Mouse (Mus musculus) megakaryocyte-erythroid progenitor cell, adult 5-6 weeks (primary cell): ENCODE measurements around the gene Ap1g2. TPM values are rescaled to one million over a fixed set of nuclear protein-coding genes. Genes with fewer than 3 reads are reported as not detected.

Experiments used
- ATAC-seq: replicated peaks from 2 replicates; pipeline ENCODE4 v1.8.0; 2016; ENCODE audit warnings: mild to moderate bottlenecking, inconsistent platforms; ENCODE audit not compliant: severe bottlenecking, poor library complexity, low FRiP score, low TSS enrichment
- total RNA-seq, 2 experiments: library from RNA; stranded (forward) in 1 of 2; stranded (reverse) in 1 of 2; fragments of 200-1000, 215-1000 nt in 1 of 2; fragments of >200 nt in 1 of 2; fragmentation: Nextera tagmentation in 1 of 2; gene quantifications; 2 replicates each; pipeline ENCODE4 v1.2.3; 2014 to 2017

The Ap1g2 gene
- total RNA-seq, 2 experiments from 2014 or later, result 27.0 to 109 TPM

DNA sequence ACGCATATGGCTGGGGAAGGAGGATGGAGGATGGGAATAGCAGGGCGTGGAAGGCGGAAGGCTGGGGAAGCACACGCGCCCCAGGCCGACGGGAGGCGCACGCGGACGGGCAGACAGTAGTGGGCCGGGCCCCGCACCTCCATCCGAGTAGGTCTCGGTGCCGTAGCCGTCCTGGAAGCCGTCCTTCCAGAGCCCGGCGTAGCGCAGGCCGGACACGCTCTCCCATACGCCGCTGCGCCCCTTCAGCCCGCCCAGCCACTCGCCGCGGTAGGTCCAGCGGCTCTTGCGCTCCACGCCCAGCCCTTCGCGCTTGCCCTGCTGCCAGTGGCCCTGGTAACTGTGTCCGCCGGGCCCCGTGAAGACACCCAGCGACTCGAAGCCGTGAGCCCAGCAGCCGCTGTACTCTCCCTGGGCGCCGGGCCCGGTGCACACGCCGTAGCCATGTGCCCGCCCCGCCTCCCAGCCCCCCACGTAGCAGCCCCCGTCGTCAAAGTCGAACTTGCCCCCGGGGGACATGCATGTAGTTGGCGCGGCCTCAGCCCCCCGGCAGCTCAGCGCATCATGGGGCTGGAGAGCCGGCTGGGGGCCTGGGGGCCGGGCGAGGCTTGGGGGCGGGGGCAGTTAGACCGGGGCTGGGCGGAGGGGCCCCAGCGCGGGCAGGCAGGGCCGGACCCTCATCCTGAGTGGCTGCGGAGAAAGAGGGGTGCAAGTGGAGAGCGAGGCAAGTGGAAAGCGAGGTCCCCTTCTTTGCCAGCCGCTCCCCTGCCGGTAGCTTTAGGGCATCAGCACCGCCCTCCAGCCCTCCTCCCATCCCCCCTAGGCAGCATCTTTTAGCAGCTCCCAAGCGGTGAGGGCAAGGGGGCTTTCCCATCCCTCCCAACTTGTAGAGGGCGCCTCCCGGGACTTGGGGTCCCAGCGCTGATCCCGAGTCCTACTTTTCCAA is 8.6 kb upstream of the Ap1g2 start:
- ATAC-seq, result peak; percentile 31

DNA sequence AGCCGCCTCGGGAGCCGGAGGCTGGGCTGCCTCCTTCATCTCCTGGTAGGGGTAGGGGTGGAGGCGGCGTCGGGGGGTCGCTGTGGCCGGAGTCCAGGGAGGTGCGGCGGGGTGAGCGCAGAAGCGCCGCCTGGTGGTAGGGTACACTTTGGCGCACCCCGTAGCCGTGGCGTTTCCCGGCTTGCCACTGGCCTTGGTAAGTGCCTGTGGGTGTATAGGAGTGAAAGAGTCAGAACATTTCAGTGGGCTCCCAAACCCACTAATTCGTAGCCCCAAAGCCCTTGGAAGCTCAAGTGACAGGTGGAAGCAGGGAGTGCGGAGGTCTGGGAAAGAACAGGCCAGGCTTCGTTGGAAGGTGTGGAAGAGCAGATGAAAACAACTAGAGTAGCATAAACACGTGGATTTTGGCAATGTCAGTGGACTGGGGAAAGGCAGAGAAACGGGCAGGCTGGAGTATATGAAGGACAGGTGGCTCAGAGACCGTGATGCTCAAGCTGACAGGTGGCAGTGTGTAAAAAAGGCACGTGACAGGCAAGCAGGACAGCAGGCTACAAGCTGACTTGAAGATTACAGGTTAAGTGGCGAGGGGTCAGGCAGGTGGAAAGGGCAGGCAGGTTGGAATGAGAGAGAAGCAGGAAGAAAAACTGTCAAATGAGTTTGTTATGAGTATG is 7.7 kb upstream of the Ap1g2 start:
- ATAC-seq, result no peak

DNA sequence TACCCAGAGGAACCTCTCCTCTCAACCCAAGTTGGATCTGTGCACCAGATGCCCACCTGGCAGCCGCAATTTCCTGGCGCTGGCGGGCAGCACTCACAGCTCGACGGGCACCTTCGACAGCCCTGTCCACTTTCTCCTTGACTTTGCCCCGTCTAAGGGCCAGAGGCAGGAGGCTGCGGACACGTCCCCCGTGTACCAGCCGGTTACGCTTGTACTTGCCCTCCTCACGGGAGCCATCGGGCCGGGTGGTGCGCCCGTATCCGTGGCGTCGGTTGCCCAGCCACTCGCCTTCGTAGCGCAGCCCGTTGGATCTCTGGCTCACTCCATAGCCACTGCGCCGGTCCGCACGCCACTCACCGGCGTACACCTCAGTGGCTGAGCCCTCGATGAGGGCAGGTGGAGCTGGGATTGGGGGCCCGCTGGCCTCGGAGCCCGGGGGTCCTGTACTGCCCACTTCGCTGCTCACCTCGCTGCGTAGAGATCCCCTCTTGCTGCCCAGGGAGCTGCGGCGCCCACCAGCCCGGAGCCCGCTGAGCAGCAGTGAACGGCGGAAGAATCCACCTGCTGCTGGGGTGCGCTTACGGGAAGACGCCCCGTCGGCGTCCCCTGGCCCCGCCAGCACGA is 7.1 kb upstream of the Ap1g2 start:
- no peak for ATAC-seq

DNA sequence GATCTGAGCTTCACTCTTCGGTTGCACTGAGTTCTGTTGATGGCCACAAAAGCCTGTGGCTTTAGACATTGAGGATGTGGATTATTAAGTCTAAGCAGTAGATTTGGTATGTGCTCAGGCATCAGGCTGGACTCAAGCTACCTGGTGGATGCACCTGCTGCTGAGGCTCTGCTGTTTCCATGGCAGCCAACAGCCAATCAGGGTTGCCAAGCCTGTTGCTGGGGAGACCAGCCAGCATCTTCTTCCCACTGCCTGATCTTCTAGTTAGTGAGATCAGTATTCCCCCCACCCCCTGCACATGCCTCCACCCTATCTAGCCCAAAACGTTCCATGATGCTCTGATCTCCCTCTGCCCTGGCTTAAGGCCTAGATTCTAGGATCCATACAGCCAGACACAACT is 5.3 kb upstream of the Ap1g2 start:
- no peak for ATAC-seq

DNA sequence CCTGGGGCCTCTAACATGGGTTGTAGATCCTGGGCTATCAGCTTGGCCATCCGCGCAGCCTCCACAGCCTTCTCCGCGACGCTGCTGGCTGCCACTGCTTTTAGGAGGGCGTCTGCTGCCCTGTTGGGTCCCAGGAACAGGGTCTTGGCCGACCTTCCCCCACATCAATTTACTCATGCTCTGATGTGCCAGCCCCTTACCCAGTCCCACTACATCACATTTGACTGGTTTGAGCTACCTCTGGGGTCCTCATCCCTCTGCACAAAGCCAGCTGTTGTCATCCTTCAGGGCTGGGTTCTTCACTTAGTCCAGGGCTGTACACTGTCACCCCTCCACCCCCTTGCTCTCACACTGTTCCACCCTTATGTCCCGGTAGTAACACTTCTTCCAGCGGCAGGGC is 3.7 kb upstream of the Ap1g2 start:
- ATAC-seq, result no peak

DNA sequence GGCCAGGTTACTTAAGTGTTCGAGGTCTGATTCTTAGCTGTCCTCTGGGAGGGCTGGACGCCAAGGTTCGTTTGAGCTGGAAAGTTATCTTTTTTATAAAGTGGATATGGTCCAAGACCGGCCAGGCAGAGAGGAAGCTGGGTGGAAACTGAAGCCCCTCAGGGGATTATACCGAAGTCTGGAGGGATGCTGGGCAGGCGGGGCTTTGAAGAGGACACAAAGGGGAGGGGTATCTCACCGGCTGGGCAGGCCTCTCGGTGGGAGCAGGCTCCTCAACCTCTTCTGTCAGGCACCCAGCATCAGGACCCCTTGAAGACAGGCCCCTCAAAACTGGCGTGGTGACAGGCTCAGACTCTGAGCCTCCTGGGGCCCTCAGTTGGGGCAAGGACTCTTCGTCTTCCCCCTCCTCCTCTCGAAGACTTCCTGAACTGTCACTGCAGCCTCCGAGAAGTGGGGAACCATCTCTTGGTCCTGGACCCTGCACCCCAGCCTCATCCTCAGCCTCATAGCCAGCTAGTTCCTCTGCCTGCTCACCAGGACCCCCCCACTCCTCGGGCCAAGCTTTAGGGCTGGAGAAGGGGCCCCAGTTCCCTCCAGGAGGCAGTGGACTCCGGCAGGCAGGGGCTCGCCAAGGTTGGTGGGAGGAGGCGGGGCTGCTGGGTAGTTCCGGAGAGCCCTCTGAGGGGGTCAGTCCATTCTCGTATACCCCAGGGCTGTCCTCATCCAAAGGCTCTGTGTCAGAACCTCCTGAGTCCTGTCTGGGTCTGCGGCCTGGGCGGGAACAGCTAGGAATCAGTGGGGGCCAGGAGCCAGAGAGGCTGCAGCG is 2.9 kb upstream of the Ap1g2 start:
- ATAC-seq, result no peak

DNA sequence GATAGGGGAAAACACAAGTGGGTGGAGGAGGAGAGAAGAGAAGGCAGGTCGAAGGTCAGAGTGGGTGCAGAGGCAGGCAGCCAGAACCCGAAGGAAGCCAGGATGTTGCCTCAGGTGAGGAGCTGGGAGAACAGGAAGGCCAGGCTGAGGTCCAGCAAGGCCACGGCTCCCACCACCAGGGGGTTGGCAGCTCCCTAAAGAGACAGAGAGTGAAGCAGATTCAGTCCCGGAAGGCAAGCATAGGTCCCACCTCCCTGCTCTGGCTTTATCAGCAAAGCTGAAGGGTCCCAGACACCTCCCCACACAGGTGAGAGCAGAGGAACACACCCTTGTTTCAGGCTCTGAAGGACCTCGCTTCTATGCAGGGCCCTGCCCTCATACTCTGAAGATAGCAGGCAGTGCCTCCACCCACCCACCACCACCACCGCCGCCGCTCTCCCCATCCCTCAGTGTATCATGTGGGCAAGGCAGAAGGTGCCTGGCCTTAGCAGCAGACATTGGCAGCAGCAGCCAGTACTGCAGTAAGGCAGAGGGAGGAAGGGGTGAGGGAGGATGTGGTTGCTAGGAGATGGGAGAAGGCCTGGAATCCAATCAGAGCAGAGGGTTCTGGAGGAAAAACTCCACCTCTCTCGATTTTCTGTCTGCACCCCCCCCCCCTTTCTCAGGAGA is 1.9 kb upstream of the Ap1g2 start:
- no peak for ATAC-seq

DNA sequence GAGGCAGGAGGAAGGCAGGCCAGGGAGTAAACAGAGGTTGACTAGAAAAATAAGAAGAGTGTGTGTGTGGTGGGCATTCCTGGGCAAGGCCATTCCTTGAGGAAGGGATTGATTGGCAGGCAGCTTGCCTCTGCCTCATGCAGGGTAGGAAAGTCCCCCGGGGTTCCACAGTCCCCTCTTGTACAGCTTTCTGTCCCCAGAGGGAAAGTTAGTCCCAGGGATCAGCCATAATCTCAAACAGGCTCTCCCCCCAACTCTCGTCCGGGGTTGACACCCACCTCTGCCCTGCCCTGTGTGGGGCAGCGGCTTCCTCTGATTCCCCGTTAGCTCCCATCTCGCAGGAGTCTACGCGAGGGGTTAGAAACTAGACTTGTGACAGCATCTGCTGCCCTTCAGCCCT is 597 bp upstream of the Ap1g2 start:
- ATAC-seq, result no peak

DNA sequence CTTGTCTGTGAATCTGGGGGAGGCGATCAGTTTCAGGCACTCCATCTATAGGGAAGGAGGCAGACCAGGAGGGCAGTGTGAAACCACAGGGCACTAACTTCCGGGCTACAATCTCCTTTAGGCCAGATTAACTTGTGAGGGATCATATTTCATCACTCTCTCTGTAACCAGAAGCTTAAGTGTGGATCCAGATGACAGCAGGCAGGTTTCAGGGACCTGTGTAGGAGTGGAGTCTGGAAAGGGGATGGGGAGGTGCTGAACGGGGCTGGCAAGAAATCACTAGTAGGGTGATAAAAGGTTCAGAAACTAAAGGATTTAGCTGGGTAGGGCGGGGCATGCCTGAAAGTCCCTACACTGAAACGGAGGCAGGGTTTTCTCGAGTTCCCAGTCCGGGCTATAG is 1.0 kb downstream of the Ap1g2 start:
- no peak for ATAC-seq

DNA sequence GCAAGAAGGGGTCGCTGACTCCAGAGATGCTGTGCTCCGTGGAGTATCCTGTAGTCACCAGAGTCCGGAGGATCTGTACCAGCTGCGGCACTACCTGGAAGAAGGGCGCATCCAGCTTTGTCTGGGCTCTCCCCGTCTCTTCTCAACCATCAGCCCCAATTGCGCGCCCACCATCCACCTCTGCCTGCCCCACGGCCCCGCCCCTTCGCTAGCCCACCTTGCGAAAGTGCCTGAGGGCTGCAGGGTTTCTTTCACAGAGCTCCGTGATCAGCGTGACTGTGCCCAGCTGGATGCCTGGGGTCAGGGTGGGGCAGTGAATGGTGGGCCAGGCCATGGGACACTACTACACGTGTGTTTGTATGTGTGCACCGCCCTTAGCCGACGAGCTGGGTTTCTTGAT is 2.0 kb downstream of the Ap1g2 start:
- ATAC-seq, result no peak

DNA sequence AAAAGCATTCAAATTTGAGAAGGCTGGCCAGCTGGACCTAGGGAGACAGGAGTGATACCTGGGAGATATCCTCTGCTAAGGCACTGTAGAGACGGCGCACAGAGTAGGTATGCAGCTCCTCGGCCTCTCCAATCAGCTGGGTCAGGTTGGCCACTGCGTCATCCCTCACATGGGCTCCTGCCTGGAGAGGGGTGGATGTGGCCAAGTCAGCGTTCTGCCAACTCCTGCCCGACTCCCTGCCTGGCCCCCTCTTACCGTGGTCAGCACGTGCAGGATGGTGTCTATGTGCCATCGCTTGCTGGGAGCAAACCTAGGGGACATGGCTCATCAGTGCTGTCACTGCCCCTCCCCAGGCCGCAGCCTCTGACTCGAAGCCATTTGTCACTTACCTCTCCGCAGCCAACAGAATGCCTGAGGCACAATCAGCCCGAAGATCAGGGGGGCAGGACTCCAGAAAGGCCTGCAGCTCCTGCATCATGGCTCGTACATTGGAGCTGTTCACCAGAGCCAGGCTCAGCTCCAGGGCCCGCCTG is 4.1 kb downstream of the Ap1g2 start:
- no peak for ATAC-seq

DNA sequence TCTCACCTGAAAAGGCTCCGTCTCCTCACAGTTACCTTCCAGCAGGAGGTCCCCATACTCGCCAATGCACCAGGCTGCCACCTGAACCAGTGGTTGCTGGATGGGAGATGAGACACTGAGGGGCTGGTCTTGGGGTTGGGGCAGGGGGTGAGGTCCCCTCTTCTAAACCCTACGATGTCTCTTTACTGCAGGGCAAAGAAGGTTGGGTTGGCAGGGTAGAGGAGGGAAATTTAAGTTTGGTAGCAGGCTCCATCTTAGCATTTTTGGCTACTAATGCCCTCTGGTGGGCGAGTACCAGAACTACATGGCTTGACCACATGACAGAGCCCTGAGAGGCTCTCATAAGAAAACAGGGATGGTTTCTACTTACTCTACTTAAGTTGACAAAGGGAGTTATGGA is 4.8 kb downstream of the Ap1g2 start:
- no peak for ATAC-seq

DNA sequence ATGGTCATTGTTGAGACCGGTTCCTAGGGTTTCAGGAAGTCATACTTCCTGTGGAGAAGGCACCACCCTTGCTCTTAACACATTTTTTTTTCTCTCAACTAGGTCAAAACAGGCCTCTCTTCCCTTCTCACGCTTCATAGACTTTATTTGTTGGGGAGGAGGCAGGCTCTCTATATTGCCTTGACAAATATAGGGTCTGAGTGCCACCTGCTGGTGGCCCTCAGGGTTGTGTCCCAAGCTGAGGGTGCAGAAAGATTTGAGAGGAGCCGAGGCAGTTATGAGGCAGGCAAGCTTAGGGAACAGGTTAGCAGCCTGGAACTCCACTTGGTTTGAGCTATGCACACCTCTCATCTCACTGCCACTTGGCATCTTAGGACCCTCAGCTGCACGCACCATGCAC is 8.3 kb downstream of the Ap1g2 start:
- ATAC-seq, result peak; percentile 43; the same call in 1 of the 2 replicates

DNA sequence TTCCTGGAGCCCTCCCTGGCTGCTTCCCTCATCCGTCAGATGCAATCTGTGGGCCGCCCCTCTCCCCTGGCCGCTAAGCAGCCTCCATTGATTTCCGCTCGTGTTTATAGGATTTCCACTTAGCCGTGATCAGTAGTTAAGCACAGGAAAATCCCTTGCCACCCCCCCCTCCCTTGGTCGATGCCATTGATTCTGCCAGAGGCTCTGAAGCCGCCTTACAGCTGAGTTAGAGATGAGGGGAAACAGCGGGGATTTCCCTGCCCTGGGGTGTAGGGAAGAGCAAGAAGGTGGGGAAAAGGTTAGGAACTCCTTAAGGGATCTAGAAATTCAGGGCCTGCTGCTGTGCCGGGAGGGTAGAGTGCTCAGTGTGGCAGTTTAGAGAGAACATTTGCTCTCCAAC is 8.7 kb downstream of the Ap1g2 start:
- ATAC-seq, result no peak

DNA sequence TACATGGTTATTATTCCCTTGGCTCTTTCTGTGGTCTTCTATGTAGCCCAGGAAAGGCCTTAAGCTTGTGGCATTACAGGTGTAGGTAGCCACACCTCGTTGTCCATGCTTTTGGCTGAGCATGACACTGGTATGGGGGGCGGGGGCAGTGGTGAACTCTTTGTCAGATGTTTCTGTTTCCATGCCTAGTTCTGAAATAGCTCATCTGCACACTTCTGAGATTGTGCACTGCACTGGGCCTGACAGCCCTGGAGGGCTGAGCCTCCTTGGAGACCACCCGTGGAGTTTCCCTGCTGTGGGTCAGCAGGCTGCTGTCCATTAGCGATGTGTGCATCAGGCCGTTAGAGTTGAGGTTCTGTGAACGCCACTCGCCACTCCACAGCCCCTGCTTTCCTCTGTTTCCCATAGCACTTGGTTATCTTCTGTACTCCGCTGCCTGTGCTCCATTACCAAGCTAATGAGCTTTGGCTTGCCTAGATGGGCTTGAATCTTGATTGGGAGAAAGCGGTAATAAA is 9.8 kb downstream of the Ap1g2 start:
- ATAC-seq, result no peak

DNA sequence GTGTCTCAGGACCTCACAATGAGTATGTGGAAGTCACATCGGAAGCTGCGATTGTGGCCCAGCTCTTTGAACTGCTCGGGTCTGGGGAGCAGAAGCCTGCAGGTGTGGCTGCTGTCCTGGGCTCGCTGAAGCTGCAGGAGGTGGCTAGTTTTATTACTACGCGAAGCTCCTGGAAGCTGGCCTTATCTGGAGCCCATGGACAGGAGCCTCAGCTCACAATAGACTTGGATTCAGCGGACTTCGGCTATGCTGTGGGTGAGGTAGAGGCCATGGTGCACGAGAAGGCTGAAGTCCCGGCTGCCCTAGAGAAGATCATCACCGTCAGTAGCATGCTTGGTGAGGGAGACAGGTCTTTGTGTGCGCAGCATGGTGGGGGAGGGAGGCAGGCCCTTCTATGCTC is 10.7 kb downstream of the Ap1g2 start:
- no peak for ATAC-seq

DNA sequence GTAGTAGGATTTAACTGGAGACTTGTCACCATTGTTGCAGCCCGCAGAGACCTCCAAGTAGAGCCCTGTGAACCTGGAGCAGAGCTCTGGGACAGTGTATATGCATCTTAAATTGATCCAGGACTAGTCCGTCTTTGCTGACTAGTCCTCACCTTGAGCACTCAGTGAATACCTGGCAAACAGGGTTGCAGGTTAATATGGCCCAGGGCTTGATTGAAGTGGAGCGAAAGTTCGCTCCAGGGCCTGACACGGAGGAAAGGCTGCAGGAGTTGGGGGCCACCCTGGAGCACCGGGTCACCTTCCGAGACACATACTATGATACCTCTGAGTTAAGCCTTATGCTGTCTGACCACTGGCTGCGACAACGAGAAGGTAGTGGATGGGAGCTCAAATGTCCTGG is 11.1 kb downstream of the Ap1g2 start:
- no peak for ATAC-seq

DNA sequence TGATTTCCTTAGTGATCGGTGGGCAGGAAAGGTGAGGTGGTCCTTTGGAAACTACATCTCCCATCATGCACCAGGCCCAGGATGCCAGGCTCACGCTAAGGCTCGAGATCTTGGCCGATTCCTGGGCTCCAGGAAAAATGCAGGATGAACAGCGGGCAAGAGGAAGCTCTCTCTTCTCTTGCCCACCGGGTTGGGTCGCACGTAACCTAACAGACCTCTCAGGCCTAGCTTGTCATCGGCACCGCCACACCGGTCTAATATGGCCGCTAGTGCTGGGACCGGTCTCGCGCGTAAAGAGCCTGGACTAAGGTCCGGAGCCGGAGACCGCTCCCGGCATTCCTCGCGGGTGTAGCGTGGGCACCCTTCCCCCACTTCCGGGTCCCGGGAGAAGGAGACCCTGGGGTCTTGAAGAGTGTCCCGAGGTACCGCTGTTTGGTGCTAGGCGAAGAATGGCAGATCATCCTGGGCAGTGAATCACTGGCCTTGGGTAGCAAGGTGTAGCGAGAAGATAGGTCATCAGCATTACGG is 11.6 kb downstream of the Ap1g2 start, which contains the start of gene Thtpa:
Thtpa (plus strand) TSS at position 81 of the 528 bp plus-strand sequence.
- ATAC-seq, result peak; percentile 33; the same call in 1 of the 2 replicates
